Mouse (Mus musculus) heart, adult 2 months (tissue): ENCODE data around the gene Ush1g. TPM values are rescaled to one million over a fixed set of nuclear protein-coding genes. Genes with fewer than 3 reads are reported as not detected.

ENCODE experiments used
- DNase-seq, 2 experiments: peaks; one replicate each; pipeline ENCODE4 v3.0.0; 2021
- H3K27ac ChIP-seq: fragments of 200-600 bp; 2 replicates; pipeline ENCODE4 v1.8.1; 2022
- H3K27me3 ChIP-seq: fragments of 200-500 bp; 2 replicates; pipeline ENCODE4 v1.6.1; 2012; ENCODE audit warnings: mild to moderate bottlenecking, low read length, inconsistent platforms, mixed read lengths; ENCODE audit not compliant: control insufficient read depth, insufficient read depth
- H3K36me3 ChIP-seq: fragments of 200-500 bp; 2 replicates; pipeline ENCODE4 v1.6.1; 2012; ENCODE audit warnings: low read length, inconsistent platforms; ENCODE audit not compliant: control insufficient read depth, insufficient read depth
- H3K4me1 ChIP-seq: fragments of 200-500 bp; 2 replicates; pipeline ENCODE4 v1.6.1; 2011; ENCODE audit warnings: low read length; ENCODE audit not compliant: control insufficient read depth, insufficient read depth
- H3K4me3 ChIP-seq: fragments of 200-600 bp; 2 replicates; pipeline ENCODE4 v1.8.1; 2022
- H3K79me2 ChIP-seq: fragments of 200-500 bp; replicated peaks from 2 replicates; pipeline ENCODE4 v1.6.1; 2012; ENCODE audit warnings: mild to moderate bottlenecking, inconsistent platforms, low read length, moderate library complexity, mixed read lengths; ENCODE audit not compliant: control insufficient read depth, insufficient read depth
- H3K9ac ChIP-seq: fragments of 200-500 bp; 2 replicates; pipeline ENCODE4 v1.6.1; 2012; ENCODE audit warnings: low read depth, mild to moderate bottlenecking, control low read depth, inconsistent platforms, low read length, mixed read lengths
- CTCF ChIP-seq: fragments of 200-600 bp; IDR thresholded peaks from 2 replicates; pipeline ENCODE4 v1.8.1; 2022; ENCODE audit warnings: antibody characterized with exemption, mild to moderate bottlenecking, moderate library complexity
- EP300 ChIP-seq: fragments of 200-500 bp; IDR thresholded peaks from 2 replicates; pipeline ENCODE4 v1.6.1; 2011; ENCODE audit warnings: low read depth, low read length, control low read depth; ENCODE audit not compliant: insufficient read depth
- POLR2A ChIP-seq: fragments of 200-500 bp; IDR thresholded peaks from 2 replicates; pipeline ENCODE4 v1.6.1; 2011; ENCODE audit warnings: mild to moderate bottlenecking, low read depth, low read length, control low read depth; ENCODE audit not compliant: insufficient read depth
- WGBS: fragments of 180-500 bp; shearing (Covaris S2); methylation state at CpG from one replicate; pipeline ENCODE4 v1.1.7; 2018; 5-methylcytosine and 5-hydroxymethylcytosine counted together
- intact Hi-C: fragments of 180-260 bp; cut with DNase I; formaldehyde crosslinking; loops from one replicate; pipeline ENCODE4 v1.15.1; 2025
- polyA plus RNA-seq: library from polyadenylated mRNA; depleted of rRNA; stranded (reverse); fragments of >200 nt; gene quantifications from 2 replicates; pipeline ENCODE4 v1.2.3, GENCODE M21; 2012
- total RNA-seq, 2 experiments: library from RNA; stranded (reverse); gene quantifications; 2 replicates each; pipeline ENCODE4 v1.2.3; 2021

Ush1g gene
- total and polyA plus RNA-seq, 3 experiments: 0.07 to 0.10 TPM; not detected in 1

GRCm38 (mm10) chr11:115353375-115353774 is 31.5 kb upstream of the Ush1g start:
- H3K27ac ChIP-seq: no peak overlapping the region
- intact Hi-C loops: loop anchor here (5.0 kb wide), 1 partner anchor 41 kb away; no protein-coding TSS in a partner anchor
- WGBS: 79% methylated on average over 5 of the region's 5 CpGs
- H3K27me3 ChIP-seq: no peaks in the 10 kb centered on the region
- H3K9ac ChIP-seq: no peak overlapping the region
- H3K4me1 ChIP-seq: no peaks in the 10 kb centered on the region
- H3K36me3 ChIP-seq: no peaks in the 10 kb centered on the region
- H3K79me2 ChIP-seq: no peaks in the 10 kb centered on the region
- TF ChIP-seq EP300 (no peak), CTCF (no peak), POLR2A (no peak)
- H3K4me3 ChIP-seq: no peak overlapping the region
- no peak for DNase-seq

- 62% methylated on average over 4 of the region's 4 CpGs for WGBS
- Histone ChIP-seq H3K9ac (no peak overlapping the region), H3K36me3 (no peaks in the 10 kb centered on the region), H3K27ac (no peak overlapping the region), H3K79me2 (no peaks in the 10 kb centered on the region), H3K27me3 (no peaks in the 10 kb centered on the region; the same call in 1 of the 2 replicates), H3K4me3 (no peak overlapping the region), H3K4me1 (no peaks in the 10 kb centered on the region)
- DNase-seq: no peak
- TF ChIP-seq CTCF: no peak
- TF ChIP-seq POLR2A: no peak
- TF ChIP-seq EP300: no peak
- intact Hi-C loops: loop anchor here (5.0 kb wide), 1 partner anchor 38 kb away; no protein-coding TSS in a partner anchor
Measured at GRCm38 (mm10) chr11:115349976-115350375, 28.1 kb upstream of the Ush1g start.

GRCm38 (mm10) chr11:115348681-115349248 is 26.9 kb upstream of the Ush1g start:
- Histone ChIP-seq H3K4me1 (no peaks in the 10 kb centered on the region), H3K4me3 (no peak overlapping the region), H3K27ac (no peak overlapping the region), H3K36me3 (no peaks in the 10 kb centered on the region), H3K79me2 (no peaks in the 10 kb centered on the region), H3K27me3 (no peaks in the 10 kb centered on the region; the same call in 1 of the 2 replicates), H3K9ac (no peak overlapping the region)
- TF ChIP-seq CTCF: no peak
- no peak for TF ChIP-seq EP300
- no peak for TF ChIP-seq POLR2A
- WGBS: 60% methylated on average over 17 of the region's 17 CpGs
- intact Hi-C loops: no loop called here
- DNase-seq: no peak

GRCm38 (mm10) chr11:115345515-115345914 is 23.7 kb upstream of the Ush1g start:
- Histone ChIP-seq H3K27ac (no peak overlapping the region), H3K79me2 (no peaks in the 10 kb centered on the region), H3K4me3 (no peak overlapping the region), H3K36me3 (no peaks in the 10 kb centered on the region), H3K9ac (no peak overlapping the region), H3K4me1 (no peaks in the 10 kb centered on the region), H3K27me3 (no peaks in the 10 kb centered on the region; the same call in 1 of the 2 replicates)
- no peak for DNase-seq
- intact Hi-C loops: no loop called here
- WGBS: 34% methylated on average over 7 of the region's 7 CpGs
- TF ChIP-seq POLR2A (no peak), EP300 (no peak), CTCF (no peak)

GRCm38 (mm10) chr11:115344967-115345366 is 23.1 kb upstream of the Ush1g start:
- no peak overlapping the region for H3K9ac ChIP-seq
- H3K4me1 ChIP-seq: no peaks in the 10 kb centered on the region
- no peak overlapping the region for H3K4me3 ChIP-seq
- no peaks in the 10 kb centered on the region for H3K36me3 ChIP-seq
- 17% methylated on average over 12 of the region's 12 CpGs for WGBS
- TF ChIP-seq EP300: no peak
- TF ChIP-seq POLR2A: no peak
- TF ChIP-seq CTCF: no peak
- no peak for DNase-seq
- no peaks in the 10 kb centered on the region; the same call in 1 of the 2 replicates for H3K27me3 ChIP-seq
- intact Hi-C loops: no loop called here
- H3K79me2 ChIP-seq: no peaks in the 10 kb centered on the region
- no peak overlapping the region for H3K27ac ChIP-seq

GRCm38 (mm10) chr11:115341866-115342265 is 20.0 kb upstream of the Ush1g start:
- TF ChIP-seq EP300 (no peak), CTCF (no peak), POLR2A (no peak)
- H3K27me3 ChIP-seq: no peaks in the 10 kb centered on the region; the same call in 1 of the 2 replicates
- H3K4me1 ChIP-seq: no peaks in the 10 kb centered on the region
- WGBS: 65% methylated on average over 6 of the region's 6 CpGs
- H3K9ac ChIP-seq: no peak overlapping the region
- intact Hi-C loops: no loop called here
- H3K27ac ChIP-seq: no peak overlapping the region
- no peaks in the 10 kb centered on the region for H3K36me3 ChIP-seq
- no peak for DNase-seq
- H3K79me2 ChIP-seq: no peaks in the 10 kb centered on the region
- no peak overlapping the region for H3K4me3 ChIP-seq
